In genomic region chr9:48713779-48714178, GRCm38 (mm10) we compare ENCODE assay signal across 13 mouse cellular contexts.
"Had no signal": no experiment of that assay in that cellular context is flagged by ENCODE, and none has a peak within 500 bp of the region (broad histone marks: within the 10 kb centered on the region; RNA-seq: fewer than 3 reads in every experiment).

No protein-coding gene starts in this region.

- H3K9me3 ChIP-seq: midbrain, embryonic 12.5 days; neural tube, embryonic 12.5 days; stomach, embryonic 15.5 days had no signal

- DNase-seq: lung, adult 18-20 months; lung, embryonic 14.5 days; lung, postnatal 10 days; lung, postnatal 4 days; midbrain, embryonic 14.5 days; right cerebral cortex, postnatal 14 days; thymus, adult 2 months; thymus, postnatal 36 days had no signal

- H3K4me2 ChIP-seq: lung, embryonic 14.5 days; midbrain, embryonic 12.5 days; neural tube, embryonic 12.5 days; stomach, embryonic 15.5 days had no signal

- H3K27me3 ChIP-seq: midbrain, embryonic 12.5 days; neural tube, embryonic 12.5 days; stomach, embryonic 15.5 days had no signal

- H3K36me3 ChIP-seq: neural tube, embryonic 12.5 days; stomach, embryonic 15.5 days had no signal

- H3K27ac ChIP-seq: midbrain, embryonic 12.5 days; neural tube, embryonic 12.5 days; stomach, embryonic 15.5 days; stomach, postnatal 0 days had no signal

- H3K4me3 ChIP-seq: midbrain, embryonic 10.5 days; midbrain, embryonic 12.5 days; neural tube, embryonic 12.5 days; stomach, embryonic 15.5 days had no signal

- H3K9ac ChIP-seq: lung, embryonic 14.5 days; midbrain, embryonic 12.5 days; neural tube, embryonic 12.5 days; stomach, embryonic 15.5 days had no signal
